16 mouse cellular contexts compared by ENCODE assay signal in genomic region chr12:26227557-26228020, GRCm38 (mm10).
DNase-seq lines count a peak whose midpoint lies in the region; ATAC-seq lines count a peak whose summit lies in the region.
"Had no signal": no experiment of that assay in that cellular context is flagged by ENCODE, and none has a peak within 500 bp of the region (broad histone marks: within the 10 kb centered on the region; RNA-seq: fewer than 3 reads in every experiment).

No protein-coding gene starts in this region.

- WGBS in neural tube, embryonic 13.5 days: 49% methylated on average over 15 of the region's 15 CpGs

- no peaks in the 10 kb centered on the region for H3K9me3 ChIP-seq in neural tube, embryonic 13.5 days
- H3K9me3 ChIP-seq: neural tube, embryonic 12.5 days had no signal

- no peaks in the 10 kb centered on the region for H3K36me3 ChIP-seq in neural tube, embryonic 13.5 days
- H3K36me3 ChIP-seq: neural tube, embryonic 12.5 days had no signal

- intact Hi-C loops in left cerebral cortex, postnatal 25 days (cut with DNase I): loop anchor here (1.0 to 5.0 kb wide), 6 partner anchors 97 to 1135 kb away; no protein-coding TSS in a partner anchor

- no peak overlapping the region for H3K4me2 ChIP-seq in neural tube, embryonic 13.5 days
- H3K4me2 ChIP-seq: neural tube, embryonic 12.5 days had no signal

- H3K4me3 ChIP-seq in neural tube, embryonic 13.5 days: no peak overlapping the region
- H3K4me3 ChIP-seq: neural tube, embryonic 12.5 days had no signal

- peaks cover 19% of the 10 kb centered on the region; the same call in 1 of the 2 replicates for H3K4me1 ChIP-seq in neural tube, embryonic 13.5 days (replicated peaks)
- H3K4me1 ChIP-seq: neural tube, embryonic 12.5 days had no signal

- ATAC-seq in neural tube, embryonic 13.5 days (ENCODE audit: low read depth): peak; percentile 73
- ATAC-seq: activated CD4-positive, CD25-positive, alpha-beta regulatory T cell, adult 4 months; CD4-positive, CD25-positive, alpha-beta regulatory T cell, adult 4 months had no signal

- H3K27me3 ChIP-seq in neural tube, embryonic 13.5 days: no peaks in the 10 kb centered on the region
- H3K27me3 ChIP-seq: neural tube, embryonic 12.5 days had no signal

- peak overlapping the region; percentile 79 for H3K27ac ChIP-seq in neural tube, embryonic 13.5 days (replicated peaks)
- H3K27ac ChIP-seq: neural tube, embryonic 12.5 days; stomach, postnatal 0 days had no signal

- DNase-seq in neural tube, embryonic 10.5 days (ENCODE audit: extremely low spot score, low spot score): no peak
- DNase-seq in frontal cortex, postnatal 36 days (ENCODE audit: low spot score in 2 of 2): peak; percentile 44 to 63
- peak; percentile 22 to 83 for DNase-seq in left cerebral cortex, postnatal 25 days (ENCODE audit: low spot score in 2 of 2)
- peak; percentile 14 to 57 for DNase-seq in right cerebral cortex, postnatal 36 days (ENCODE audit: low spot score in 2 of 2)
- DNase-seq in layer of hippocampus, postnatal 14 days (ENCODE audit: low spot score in 2 of 2): no peak
- DNase-seq in kidney, adult 8-10 months: no peak
- DNase-seq in spleen, adult 12 weeks (ENCODE audit: low spot score): no peak
- DNase-seq: cerebellum, adult 9-10 months; heart, adult 11 months; lung, adult 2 months; spleen, adult 18-20 months had no signal

- H3K9ac ChIP-seq in neural tube, embryonic 13.5 days: no peak overlapping the region
- H3K9ac ChIP-seq: neural tube, embryonic 12.5 days had no signal

Comparison
In these comparisons a context has a peak if more than half of its experiments do, and no peak if none do; other contexts are left out.
1. DNase-seq: peak in frontal cortex, postnatal 36 days (2 of 2), left cerebral cortex, postnatal 25 days (2 of 2) and right cerebral cortex, postnatal 36 days (2 of 2); none in neural tube, embryonic 10.5 days (single experiment), layer of hippocampus, postnatal 14 days (0 of 2), kidney, adult 8-10 months (0 of 2) and spleen, adult 12 weeks (single experiment).